Mouse (Mus musculus) left cerebral cortex, adult 2 months (tissue): ENCODE measurements around the gene Tdrd5. TPM values are rescaled to one million over a fixed set of nuclear protein-coding genes. Genes with fewer than 3 reads are reported as not detected.

Experiments
- DNase-seq, 2 experiments: peaks; one replicate each; pipeline ENCODE4 v3.0.0; 2021 to 2022; ENCODE audit warnings: low spot score in 2 of 2, mixed read lengths in 1 of 2; ENCODE audit errors: extremely low spot score in 1 of 2
- H3K27ac ChIP-seq: fragments of 200-600 bp; 2 replicates; pipeline ENCODE4 v1.8.1; 2022
- H3K4me3 ChIP-seq: fragments of 200-600 bp; 2 replicates; pipeline ENCODE4 v1.8.1; 2022
- CTCF ChIP-seq: fragments of 200-600 bp; IDR thresholded peaks from 2 replicates; pipeline ENCODE4 v1.8.1; 2022; ENCODE audit warnings: antibody characterized with exemption, mild to moderate bottlenecking, moderate library complexity
- intact Hi-C: fragments of 180-260 bp; cut with DNase I; formaldehyde crosslinking; loops from one replicate; pipeline ENCODE4 v1.15.1; 2025
- total RNA-seq, 2 experiments: library from RNA; stranded (reverse); gene quantifications; 2 replicates each; pipeline ENCODE4 v1.2.3; 2021

Tdrd5 gene
- total RNA-seq, 2 experiments from 2014 or later: 2.7 to 2.9 TPM

- TF ChIP-seq CTCF: peak; percentile 84
- intact Hi-C loops: loop anchor here (2.0 kb wide), 1 partner anchor 155 kb away; no protein-coding TSS in a partner anchor
- Histone ChIP-seq H3K27ac (no peak overlapping the region), H3K4me3 (no peak overlapping the region)
- DNase-seq: peak; percentile 45 to 50
Measured at GRCm38 (mm10) chr1:156241713-156242348, 61.6 kb downstream of the Tdrd5 start.

GRCm38 (mm10) chr1:156241035-156241434, 62.4 kb downstream of the Tdrd5 start:
- intact Hi-C loops: loop anchor here (2.0 kb wide), 1 partner anchor 154 kb away; no protein-coding TSS in a partner anchor
- TF ChIP-seq CTCF: peak; percentile 57
- H3K27ac ChIP-seq: no peak overlapping the region
- H3K4me3 ChIP-seq: no peak overlapping the region
- no peak for DNase-seq

GRCm38 (mm10) chr1:156231122-156231521, 72.3 kb downstream of the Tdrd5 start:
- Histone ChIP-seq H3K4me3 (no peak overlapping the region), H3K27ac (no peak overlapping the region)
- intact Hi-C loops: no loop called here
- no peak for DNase-seq
- no peak for TF ChIP-seq CTCF

GRCm38 (mm10) chr1:156230339-156231089, 73.0 kb downstream of the Tdrd5 start:
- no peak for DNase-seq
- intact Hi-C loops: no loop called here
- Histone ChIP-seq H3K27ac (no peak overlapping the region), H3K4me3 (no peak overlapping the region)
- TF ChIP-seq CTCF: no peak

GRCm38 (mm10) chr1:156229448-156229847, 74.0 kb downstream of the Tdrd5 start:
- TF ChIP-seq CTCF: peak; percentile 79
- Histone ChIP-seq H3K27ac (no peak overlapping the region), H3K4me3 (no peak overlapping the region)
- intact Hi-C loops: loop anchor here (1.0 kb wide), 1 partner anchor 143 kb away; no protein-coding TSS in a partner anchor
- peak; percentile 51 to 60 for DNase-seq

- Histone ChIP-seq H3K27ac (no peak overlapping the region), H3K4me3 (no peak overlapping the region)
- DNase-seq: no peak
- TF ChIP-seq CTCF: no peak
- intact Hi-C loops: loop anchor here (1.0 kb wide), 1 partner anchor 142 kb away; no protein-coding TSS in a partner anchor
Measured at GRCm38 (mm10) chr1:156228728-156229127, 74.7 kb downstream of the Tdrd5 start.

GRCm38 (mm10) chr1:156226903-156227302, 76.6 kb downstream of the Tdrd5 start:
- no peak for TF ChIP-seq CTCF
- DNase-seq: no peak
- intact Hi-C loops: no loop called here
- Histone ChIP-seq H3K4me3 (no peak overlapping the region), H3K27ac (no peak overlapping the region)

GRCm38 (mm10) chr1:156222205-156223000, 81.1 kb downstream of the Tdrd5 start:
- DNase-seq: no peak
- H3K4me3 ChIP-seq: no peak overlapping the region
- no peak for TF ChIP-seq CTCF
- H3K27ac ChIP-seq: no peak overlapping the region
- intact Hi-C loops: no loop called here

GRCm38 (mm10) chr1:156221327-156221726, 82.1 kb downstream of the Tdrd5 start:
- Histone ChIP-seq H3K27ac (no peak overlapping the region), H3K4me3 (no peak overlapping the region)
- DNase-seq: no peak
- intact Hi-C loops: no loop called here
- no peak for TF ChIP-seq CTCF

GRCm38 (mm10) chr1:156218573-156218972, 84.9 kb downstream of the Tdrd5 start:
- H3K27ac ChIP-seq: no peak overlapping the region
- H3K4me3 ChIP-seq: no peak overlapping the region
- intact Hi-C loops: no loop called here
- no peak for TF ChIP-seq CTCF
- no peak for DNase-seq

- Histone ChIP-seq H3K27ac (no peak overlapping the region), H3K4me3 (no peak overlapping the region)
- no peak for DNase-seq
- intact Hi-C loops: no loop called here
- TF ChIP-seq CTCF: no peak
Measured at GRCm38 (mm10) chr1:156217941-156218340, 85.5 kb downstream of the Tdrd5 start.

GRCm38 (mm10) chr1:156217393-156217792, 86.1 kb downstream of the Tdrd5 start:
- TF ChIP-seq CTCF: no peak
- intact Hi-C loops: no loop called here
- no peak overlapping the region for H3K27ac ChIP-seq
- no peak overlapping the region for H3K4me3 ChIP-seq
- no peak for DNase-seq
